10 mouse cellular contexts compared by ENCODE assay signal in the genomic region with DNA sequence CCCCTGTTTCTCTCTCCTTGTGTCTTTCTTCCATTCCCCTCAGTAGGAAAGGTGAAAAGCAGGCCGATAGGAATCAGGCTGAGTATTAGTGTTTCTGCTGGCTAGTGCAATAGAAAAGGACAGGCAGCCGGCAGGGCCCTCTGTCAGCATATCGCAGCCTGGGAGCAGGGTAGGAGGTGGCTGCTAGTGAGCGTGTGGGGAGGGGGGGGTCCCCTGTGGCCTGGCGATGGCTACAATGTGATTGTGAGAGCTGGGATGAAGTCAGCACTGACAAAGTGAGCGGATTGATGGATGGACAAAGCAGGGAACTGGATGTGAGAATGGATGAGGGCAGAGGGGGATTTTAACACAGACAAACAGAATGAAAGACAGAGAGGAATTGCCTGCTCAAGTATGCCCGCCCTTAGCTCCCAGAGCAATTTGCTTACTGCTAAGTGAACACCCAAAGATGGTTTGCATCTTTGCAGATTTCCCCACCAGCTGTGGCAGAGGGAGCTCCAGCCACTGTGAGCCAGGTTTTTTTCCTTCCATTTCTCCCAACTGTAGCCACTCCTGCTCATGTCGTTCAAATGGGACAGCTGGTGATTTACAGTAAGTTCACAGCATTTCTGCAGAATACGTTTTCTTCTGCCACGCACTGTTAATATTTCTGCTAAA.
A peak's percentile ranks its signal among the peaks of the same experiment; 100 is the strongest.
DNase-seq lines count a peak whose midpoint lies in the region; ATAC-seq lines count a peak whose summit lies in the region.
"Had no signal": no experiment of that assay in that cellular context is flagged by ENCODE, and none has a peak within 500 bp of the region (broad histone marks: within the 10 kb centered on the region; RNA-seq: fewer than 3 reads in every experiment).

No protein-coding gene starts in this region.

- no peak overlapping the region for H3K4me2 ChIP-seq in midbrain, embryonic 16.5 days (ENCODE audit: low read length)
- H3K4me2 ChIP-seq: embryonic facial prominence, embryonic 12.5 days had no signal

- no peaks in the 10 kb centered on the region for H3K36me3 ChIP-seq in midbrain, embryonic 10.5 days
- no peaks in the 10 kb centered on the region for H3K36me3 ChIP-seq in midbrain, embryonic 16.5 days (ENCODE audit: control insufficient read depth, insufficient read depth, low read length)
- H3K36me3 ChIP-seq: embryonic facial prominence, embryonic 12.5 days had no signal

- H3K4me3 ChIP-seq in midbrain, embryonic 10.5 days: 0 out of 2 replicates have a peak overlapping the region, but pooled peaks have one; percentile 3
- H3K4me3 ChIP-seq in midbrain, embryonic 16.5 days (ENCODE audit: low read depth, low read length): no peak overlapping the region
- H3K4me3 ChIP-seq: embryonic facial prominence, embryonic 12.5 days had no signal

- WGBS in midbrain, embryonic 10.5 days: 31% methylated on average over 10 of the region's 10 CpGs
- WGBS in midbrain, embryonic 16.5 days: 19% methylated on average over 10 of the region's 10 CpGs

- intact Hi-C loops in gastrocnemius, postnatal 36 days (cut with DNase I): loop anchor here (2.0 kb wide), 1 partner anchor 21 kb away; no protein-coding TSS in a partner anchor

- peak overlapping the region; percentile 62 for H3K27ac ChIP-seq in midbrain, embryonic 10.5 days (replicated peaks)
- no peak overlapping the region for H3K27ac ChIP-seq in midbrain, embryonic 16.5 days (ENCODE audit: low read length)
- H3K27ac ChIP-seq: embryonic facial prominence, embryonic 12.5 days had no signal

- no peak overlapping the region for H3K9ac ChIP-seq in midbrain, embryonic 16.5 days (ENCODE audit: low read depth, low read length)
- H3K9ac ChIP-seq: embryonic facial prominence, embryonic 12.5 days had no signal

- H3K9me3 ChIP-seq in midbrain, embryonic 10.5 days (replicated peaks): no peaks in the 10 kb centered on the region
- no peaks in the 10 kb centered on the region for H3K9me3 ChIP-seq in midbrain, embryonic 16.5 days (replicated peaks; ENCODE audit: control insufficient read depth, low read length, poor library complexity, severe bottlenecking)
- H3K9me3 ChIP-seq: embryonic facial prominence, embryonic 12.5 days had no signal

- peaks cover 13% of the 10 kb centered on the region for H3K4me1 ChIP-seq in midbrain, embryonic 10.5 days
- H3K4me1 ChIP-seq in midbrain, embryonic 16.5 days (ENCODE audit: control insufficient read depth, insufficient read depth, low read length): peaks cover 8% of the 10 kb centered on the region; the same call in 1 of the 2 replicates

- peak; percentile 6 for DNase-seq in gastrocnemius, postnatal 10 days
- DNase-seq in gastrocnemius, postnatal 36 days: no peak
- DNase-seq in midbrain, embryonic 10.5 days (ENCODE audit: low spot score): peak; percentile 62
- peak; percentile 40 for DNase-seq in mesoderm, embryonic 11.5 days (ENCODE audit: low read depth, low spot score)
- no peak for DNase-seq in urinary bladder, postnatal 4 days (ENCODE audit: low spot score in 2 of 2)
- DNase-seq in c-Kit-positive CD71-positive TER-119-positive erythroid progenitor cells, embryonic 14.5 days (ENCODE audit: low spot score): no peak
- DNase-seq: right cerebral cortex, postnatal 4 days had no signal

- H3K27me3 ChIP-seq in midbrain, embryonic 10.5 days (ENCODE audit: low read depth, poor library complexity, severe bottlenecking): peaks cover 9% of the 10 kb centered on the region; the same call in 1 of the 2 replicates
- H3K27me3 ChIP-seq in midbrain, embryonic 16.5 days (ENCODE audit: control insufficient read depth, insufficient read depth, low read depth, low read length): no peaks in the 10 kb centered on the region
- H3K27me3 ChIP-seq: embryonic facial prominence, embryonic 12.5 days had no signal

- no peak for ATAC-seq in midbrain, embryonic 16.5 days
- no peak for ATAC-seq in granulocyte monocyte progenitor cell, adult 5-6 weeks (replicated peaks; ENCODE audit: poor library complexity, severe bottlenecking)

Comparison
In these comparisons a context has a peak if more than half of its experiments do, and no peak if none do; other contexts are left out.
1. DNase-seq: peak in gastrocnemius, postnatal 10 days (single experiment), midbrain, embryonic 10.5 days (single experiment) and mesoderm, embryonic 11.5 days (single experiment); none in gastrocnemius, postnatal 36 days (0 of 2), urinary bladder, postnatal 4 days (0 of 2) and c-Kit-positive CD71-positive TER-119-positive erythroid progenitor cells, embryonic 14.5 days (single experiment).